Mouse (Mus musculus) stomach, postnatal 0 days (tissue): ENCODE measurements at regions not wholly inside any gene's neighbourhood (a gene's known extent, or its start where the extent isn't known, plus 50 kb on each side); places are given as distances from the start of the nearest gene placed in this dataset.

Source experiments
- ATAC-seq: fragments of 200-750 bp; cut with Nextera tagmentation; 2 replicates; pipeline ENCODE4 v1.8.0; 2017; ENCODE audit not compliant: low FRiP score, low TSS enrichment
- DNase-seq: peaks from one replicate; pipeline ENCODE4 v3.0.0-alpha.2; 2016; ENCODE audit warnings: low spot score
- H3K27ac ChIP-seq: fragments of 300-500 bp; sonication (generic); replicated peaks from 2 replicates; pipeline ENCODE4 v1.5.1; 2014; ENCODE audit warnings: mild to moderate bottlenecking, control low read depth
- H3K27me3 ChIP-seq: fragments of 300-500 bp; sonication (generic); 2 replicates; pipeline ENCODE4 v1.6.1; 2014; ENCODE audit warnings: low read length; ENCODE audit not compliant: control insufficient read depth, insufficient read depth
- H3K36me3 ChIP-seq: fragments of 300-500 bp; sonication (generic); 2 replicates; pipeline ENCODE4 v1.6.1; 2014; ENCODE audit warnings: low read length, mixed read lengths; ENCODE audit not compliant: control insufficient read depth, insufficient read depth
- H3K4me1 ChIP-seq: fragments of 300-500 bp; sonication (generic); replicated peaks from 2 replicates; pipeline ENCODE4 v1.6.1; 2014; ENCODE audit warnings: antibody characterized with exemption; ENCODE audit not compliant: control insufficient read depth, insufficient read depth
- H3K4me2 ChIP-seq: fragments of 300-500 bp; sonication (generic); replicated peaks from 2 replicates; pipeline ENCODE4 v1.6.1; 2014; ENCODE audit warnings: low read depth, mild to moderate bottlenecking, control low read depth, moderate library complexity
- H3K4me3 ChIP-seq: fragments of 300-500 bp; sonication (generic); 2 replicates; pipeline ENCODE4 v1.5.1; 2014; ENCODE audit warnings: low read depth, low read length, control low read depth
- H3K9ac ChIP-seq: fragments of 300-500 bp; sonication (generic); 2 replicates; pipeline ENCODE4 v1.6.1; 2014; ENCODE audit warnings: mild to moderate bottlenecking, low read length, control low read depth, mixed read lengths
- H3K9me3 ChIP-seq: fragments of 300-500 bp; sonication (generic); 2 replicates; pipeline ENCODE4 v1.6.1; 2016; ENCODE audit warnings: low read length; ENCODE audit not compliant: control insufficient read depth
- CTCF ChIP-seq: IDR thresholded peaks from 2 replicates; pipeline ENCODE4 v1.5.1; 2016; ENCODE audit warnings: antibody characterized with exemption, low read depth, mild to moderate bottlenecking, moderate library complexity
- EP300 ChIP-seq: optimal IDR thresholded peaks from 2 replicates; pipeline ENCODE3; 2016; ENCODE audit warnings: antibody characterized with exemption
- WGBS: fragments of 180-500 bp; shearing (Covaris S2); extraction: QIAGEN DNeasy Blood & Tissue Kit; methylation state at CpG from one replicate; pipeline ENCODE4 v1.1.7; 2014; 5-methylcytosine and 5-hydroxymethylcytosine counted together

GRCm38 (mm10) chr6:143554946-143555345 lies 387.9 kb downstream of the Etnk1 start:
- no peaks in the 10 kb centered on the region for H3K9me3 ChIP-seq
- no peaks in the 10 kb centered on the region for H3K36me3 ChIP-seq
- H3K27ac ChIP-seq: no peak overlapping the region
- WGBS: 74% methylated on average over 3 of the region's 3 CpGs
- no peaks in the 10 kb centered on the region for H3K27me3 ChIP-seq
- H3K4me2 ChIP-seq: no peak overlapping the region
- TF ChIP-seq EP300: no peak
- peak; percentile 27; the same call in 1 of the 2 replicates for TF ChIP-seq CTCF
- H3K4me1 ChIP-seq: no peaks in the 10 kb centered on the region
- ATAC-seq (no peak), DNase-seq (no peak)
- H3K4me3 ChIP-seq: no peak overlapping the region
- no peak overlapping the region for H3K9ac ChIP-seq

GRCm38 (mm10) chr6:143558046-143558884 lies 391.2 kb downstream of the Etnk1 start:
- DNase-seq (no peak), ATAC-seq (no peak)
- Histone ChIP-seq H3K4me2 (no peak overlapping the region), H3K9me3 (no peaks in the 10 kb centered on the region), H3K4me3 (no peak overlapping the region), H3K36me3 (no peaks in the 10 kb centered on the region), H3K9ac (no peak overlapping the region), H3K4me1 (no peaks in the 10 kb centered on the region), H3K27ac (no peak overlapping the region), H3K27me3 (no peaks in the 10 kb centered on the region)
- WGBS: 75% methylated on average over 11 of the region's 11 CpGs
- TF ChIP-seq CTCF: no peak
- no peak for TF ChIP-seq EP300

- ATAC-seq (no peak), DNase-seq (no peak)
- H3K9me3 ChIP-seq: no peaks in the 10 kb centered on the region
- H3K4me3 ChIP-seq: no peak overlapping the region
- WGBS: 61% methylated on average over 4 of the region's 4 CpGs
- H3K27me3 ChIP-seq: no peaks in the 10 kb centered on the region
- no peaks in the 10 kb centered on the region for H3K4me1 ChIP-seq
- H3K36me3 ChIP-seq: no peaks in the 10 kb centered on the region
- H3K9ac ChIP-seq: no peak overlapping the region
- H3K27ac ChIP-seq: no peak overlapping the region
- TF ChIP-seq CTCF (no peak), EP300 (no peak)
- H3K4me2 ChIP-seq: no peak overlapping the region
Observed at GRCm38 (mm10) chr6:143559316-143559715, 392.3 kb downstream of the Etnk1 start.

- no peak overlapping the region for H3K27ac ChIP-seq
- TF ChIP-seq CTCF: no peak
- no peak for TF ChIP-seq EP300
- H3K27me3 ChIP-seq: no peaks in the 10 kb centered on the region
- no peak overlapping the region for H3K4me3 ChIP-seq
- DNase-seq: peak; percentile 55
- no peaks in the 10 kb centered on the region for H3K9me3 ChIP-seq
- no peak overlapping the region for H3K9ac ChIP-seq
- peak; percentile 64 for ATAC-seq
- 47% methylated on average over 6 of the region's 6 CpGs for WGBS
- no peaks in the 10 kb centered on the region for H3K4me1 ChIP-seq
- H3K36me3 ChIP-seq: no peaks in the 10 kb centered on the region
- H3K4me2 ChIP-seq: no peak overlapping the region
Observed at GRCm38 (mm10) chr6:143561316-143562088, 394.5 kb downstream of the Etnk1 start.

GRCm38 (mm10) chr6:143571356-143572115 lies 404.5 kb downstream of the Etnk1 start:
- H3K27ac ChIP-seq: no peak overlapping the region
- H3K27me3 ChIP-seq: no peaks in the 10 kb centered on the region
- DNase-seq: no peak
- H3K4me2 ChIP-seq: no peak overlapping the region
- no peaks in the 10 kb centered on the region for H3K4me1 ChIP-seq
- ATAC-seq: no peak
- no peak overlapping the region for H3K9ac ChIP-seq
- 70% methylated on average over 24 of the region's 24 CpGs for WGBS
- H3K4me3 ChIP-seq: no peak overlapping the region
- no peaks in the 10 kb centered on the region for H3K9me3 ChIP-seq
- TF ChIP-seq CTCF: no peak
- no peak for TF ChIP-seq EP300
- H3K36me3 ChIP-seq: no peaks in the 10 kb centered on the region
